Mouse (Mus musculus): ENCODE data around the gene Adamtsl4.
"Not testable (repeated sequence)": the region's sequence is repeated elsewhere in the genome, so short reads cannot be mapped to it uniquely, and the experiment has no call there.

Gene Adamtsl4

DNA sequence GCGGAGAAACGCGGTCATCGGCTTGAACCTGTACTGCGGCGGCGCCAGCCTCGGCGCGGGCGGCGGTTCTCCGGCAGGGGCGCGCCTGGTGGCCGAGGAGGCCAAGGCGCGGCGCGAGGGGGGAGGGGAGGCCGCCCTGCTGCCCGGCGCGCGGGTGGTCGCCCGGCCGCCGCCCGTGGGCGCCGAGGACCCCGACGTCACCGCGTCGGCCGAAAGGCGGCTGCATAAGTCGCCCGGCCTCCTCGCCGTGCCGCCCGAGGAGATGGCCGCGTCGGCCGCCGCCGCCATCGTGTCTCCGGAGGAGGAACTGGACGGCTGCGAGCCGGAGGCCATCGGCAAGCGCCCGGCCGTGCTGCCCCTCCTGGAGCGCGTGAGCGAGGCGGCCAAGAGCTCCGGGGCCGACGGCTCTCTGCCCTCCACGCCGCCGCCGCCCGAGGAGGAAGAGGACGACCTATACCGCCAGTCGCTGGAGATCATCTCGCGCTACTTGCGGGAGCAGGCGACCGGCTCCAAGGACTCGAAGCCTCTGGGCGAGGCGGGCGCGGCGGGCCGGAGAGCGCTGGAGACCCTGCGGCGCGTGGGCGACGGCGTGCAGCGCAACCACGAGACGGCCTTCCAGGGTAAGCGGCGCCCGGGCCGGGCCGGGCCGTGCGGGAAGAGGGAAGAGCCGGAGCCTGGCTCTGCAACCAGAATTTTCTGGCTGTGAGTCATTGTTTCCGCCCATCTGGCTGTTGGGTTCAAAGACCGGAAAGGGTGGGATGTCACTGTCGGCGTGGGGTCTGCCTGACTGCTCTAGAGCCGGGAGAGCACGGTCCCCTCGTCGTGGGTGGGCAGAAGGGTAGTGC, 28.6 kb downstream of the Adamtsl4 start:
- peak; percentile 81 to 85 for DNase-seq

- peak; percentile 97 for DNase-seq
Measured at GRCm38 (mm10) chr3:95658236-95658867, 29.4 kb downstream of the Adamtsl4 start, which contains the start of gene Mcl1. Gene Mcl1 (plus strand): TSS chr3:95658788.

GRCm38 (mm10) chr3:95657711-95658110, 30.0 kb downstream of the Adamtsl4 start:
- no peak for DNase-seq

DNA sequence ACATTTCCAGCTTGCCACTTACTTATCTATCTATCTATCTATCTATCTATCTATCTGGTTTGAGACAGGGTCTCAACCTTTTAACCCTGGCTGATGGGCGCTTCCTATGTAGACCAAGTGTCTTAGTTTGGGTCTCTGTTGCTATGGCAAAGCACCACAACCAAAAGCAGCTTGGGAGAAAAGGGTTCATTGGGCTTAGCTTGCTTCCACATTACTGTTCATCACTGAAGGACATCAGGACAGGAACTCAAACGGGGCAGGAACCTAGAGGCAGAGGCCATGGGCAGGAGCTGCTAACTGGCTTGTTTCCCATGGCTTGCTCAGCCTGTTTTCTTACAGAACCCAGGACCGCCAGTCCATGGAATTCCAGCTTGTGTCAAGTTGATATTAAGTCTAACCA, 30.6 kb downstream of the Adamtsl4 start:
- no peak for DNase-seq

DNA sequence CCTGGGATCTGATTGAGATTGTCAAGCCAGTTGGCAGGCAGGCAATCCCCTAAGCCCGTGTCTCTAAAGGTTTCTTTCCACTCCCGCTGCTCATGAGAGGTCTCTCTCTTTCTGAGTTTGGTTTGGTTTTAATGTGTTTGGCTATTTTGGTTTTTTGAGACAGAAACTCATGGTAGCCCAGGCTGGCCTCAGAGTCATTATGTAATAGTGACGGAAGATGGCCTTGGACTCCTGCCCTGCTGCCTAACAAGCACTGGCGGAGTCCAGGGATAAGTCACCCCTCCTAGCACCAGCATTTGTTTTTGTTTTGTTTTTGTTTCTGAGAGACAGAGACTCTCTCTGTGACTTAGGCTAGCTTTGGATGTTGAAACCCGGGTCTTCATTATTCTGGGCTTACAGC, 32.3 kb downstream of the Adamtsl4 start:
- peak in 1 of 2 experiments; percentile 37 for DNase-seq

DNA sequence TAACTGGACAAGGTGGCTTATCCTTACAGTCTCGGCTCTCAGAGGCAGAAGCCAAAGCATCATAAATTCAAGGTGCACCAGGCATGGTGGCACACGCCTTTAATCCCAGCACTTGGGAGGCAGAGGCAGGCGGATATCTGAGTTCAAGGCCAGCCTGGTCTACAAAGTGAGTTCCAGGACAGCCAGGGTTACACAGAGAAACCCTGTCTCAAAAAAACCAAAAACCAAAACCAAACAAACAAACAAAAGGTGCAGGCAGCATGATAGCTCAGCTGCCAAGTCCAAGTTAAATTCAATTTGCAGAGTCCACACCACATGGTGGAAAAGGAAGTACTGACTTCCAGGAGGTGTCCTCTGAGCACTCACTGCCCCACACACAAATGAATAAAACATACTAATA, 33.3 kb downstream of the Adamtsl4 start:
- DNase-seq = not testable (repeated sequence)

- no peak for DNase-seq
Measured at GRCm38 (mm10) chr3:95653473-95654034, 34.2 kb downstream of the Adamtsl4 start.

GRCm38 (mm10) chr3:95652871-95653270, 34.8 kb downstream of the Adamtsl4 start:
- no peak for DNase-seq

- no peak for DNase-seq
Measured at GRCm38 (mm10) chr3:95652204-95652811, 35.4 kb downstream of the Adamtsl4 start.

DNA sequence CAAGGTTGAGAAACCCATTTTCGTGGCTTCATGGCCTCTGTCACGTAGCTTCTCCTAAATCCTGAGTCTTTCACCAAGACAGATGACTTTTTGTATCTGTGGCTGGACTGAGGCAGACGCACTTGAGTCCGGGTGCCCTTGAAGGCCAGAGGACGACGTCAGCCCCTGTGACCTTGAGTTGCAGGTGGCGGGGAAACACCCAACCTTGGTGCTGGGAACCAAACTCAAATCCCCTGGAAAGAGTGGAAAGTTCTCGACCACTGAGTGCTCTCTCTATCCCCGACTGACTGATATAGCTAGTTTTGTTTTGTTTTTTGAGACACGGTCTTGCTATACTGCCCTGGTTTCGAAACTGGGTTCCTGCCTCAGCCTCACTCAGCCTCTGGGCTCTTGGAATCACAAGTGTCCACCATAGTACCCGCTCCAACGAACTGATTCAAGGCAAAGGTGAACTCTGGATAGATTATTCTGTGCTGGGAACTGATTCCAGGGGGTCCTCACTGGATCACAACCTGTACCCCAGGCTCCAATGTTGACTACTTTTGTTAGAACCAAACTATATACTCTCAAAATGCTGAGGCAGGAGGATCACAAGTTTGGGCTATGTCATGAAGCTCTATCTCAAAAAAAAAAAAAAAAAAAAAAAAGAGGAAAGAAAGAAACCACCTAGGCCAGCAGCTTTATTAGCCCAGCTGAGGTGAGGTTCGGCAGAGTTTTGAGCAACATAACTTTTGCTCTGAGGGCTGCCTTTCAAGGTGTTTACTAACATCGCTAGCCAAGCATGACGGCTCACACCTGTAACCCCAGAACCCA, 36.1 kb downstream of the Adamtsl4 start:
- no peak for DNase-seq

- DNase-seq = no peak
Measured at GRCm38 (mm10) chr3:95651033-95651373, 36.7 kb downstream of the Adamtsl4 start.

DNA sequence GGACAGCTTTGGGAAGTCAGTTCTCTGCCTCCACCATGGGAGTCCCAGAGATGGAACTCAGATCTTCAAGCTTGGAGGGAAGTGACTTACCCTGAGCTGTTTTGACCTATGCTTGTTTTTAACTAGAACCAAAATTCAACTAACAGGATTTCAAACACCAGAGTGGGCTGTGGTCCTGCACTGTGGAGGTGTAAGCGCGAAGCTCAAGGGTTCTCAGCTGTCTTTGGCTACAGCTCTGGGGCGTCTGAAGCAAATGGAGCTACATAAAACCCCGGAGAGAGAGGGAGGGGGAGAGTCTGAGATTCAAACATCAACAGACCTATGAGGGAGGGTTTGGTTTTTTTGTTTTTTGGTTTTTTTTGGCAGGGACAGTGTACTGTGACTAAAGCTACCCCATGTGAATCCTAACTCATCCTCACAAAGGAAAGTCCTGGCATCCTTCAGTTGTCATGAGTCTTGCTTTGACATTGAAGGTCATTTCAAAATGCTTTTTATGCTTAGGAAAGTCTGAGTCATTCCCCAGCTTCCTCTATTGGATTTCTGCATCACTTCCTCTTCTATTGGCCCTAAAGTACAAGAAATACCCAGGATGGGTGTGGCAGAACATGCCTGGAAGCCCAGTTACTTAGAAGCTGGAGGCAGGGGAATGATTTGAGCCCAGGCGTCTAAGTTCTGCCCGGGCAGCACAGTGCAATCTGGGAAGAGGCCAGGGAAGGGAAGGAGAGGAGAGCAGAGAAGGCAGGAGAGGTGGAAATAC, 37.3 kb downstream of the Adamtsl4 start:
- peak; percentile 46 to 79 for DNase-seq

GRCm38 (mm10) chr3:95648016-95648415, 39.7 kb downstream of the Adamtsl4 start:
- no peak for DNase-seq

GRCm38 (mm10) chr3:95645313-95646235, 42.1 kb downstream of the Adamtsl4 start:
- peak; percentile 58 to 65 for DNase-seq

DNA sequence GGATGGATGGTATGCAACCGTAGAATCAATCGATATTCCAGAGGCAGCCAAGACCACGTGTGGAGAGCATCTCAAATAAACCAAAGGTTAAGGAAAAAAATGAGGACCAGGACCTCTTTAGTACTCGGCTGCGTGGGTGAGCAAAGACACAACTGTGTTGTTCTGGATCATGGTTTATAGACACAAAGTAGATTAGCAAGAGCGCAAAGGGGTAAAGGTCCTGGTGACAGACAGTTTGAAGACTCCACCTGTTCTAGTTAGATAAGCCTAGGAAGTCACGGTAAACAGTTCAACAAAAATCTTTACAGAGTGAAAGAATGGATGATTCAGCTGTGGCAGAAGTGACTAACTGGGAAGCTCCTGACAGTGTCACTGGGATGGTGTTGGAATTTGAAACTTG, 44.6 kb downstream of the Adamtsl4 start:
- no peak for DNase-seq

DNA sequence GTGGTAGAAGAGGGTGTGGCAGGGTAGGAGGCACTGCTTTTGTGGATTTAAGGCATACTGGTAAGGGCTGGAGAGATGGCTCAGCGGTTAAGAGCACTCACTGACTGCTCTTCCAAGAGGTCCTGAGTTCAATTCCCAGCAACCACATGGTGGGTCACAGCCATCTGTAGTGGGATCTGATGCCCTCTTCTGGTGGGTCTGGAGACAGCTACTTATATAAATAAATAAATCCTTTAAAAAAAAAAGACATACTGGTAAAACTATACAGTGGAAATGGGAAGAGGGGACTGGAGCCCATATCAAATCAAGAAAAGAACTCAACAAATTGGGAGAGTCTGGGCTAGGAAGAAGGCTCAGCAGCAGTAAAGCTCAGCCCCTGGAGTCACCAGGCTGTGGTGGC, 48.0 kb downstream of the Adamtsl4 start:
- DNase-seq = no peak

GRCm38 (mm10) chr3:95636072-95636471, 51.6 kb downstream of the Adamtsl4 start:
- DNase-seq = peak in 1 of 2 experiments; percentile 64

GRCm38 (mm10) chr3:95635636-95636035, 52.1 kb downstream of the Adamtsl4 start:
- peak in 1 of 2 experiments; percentile 30 for DNase-seq

DNA sequence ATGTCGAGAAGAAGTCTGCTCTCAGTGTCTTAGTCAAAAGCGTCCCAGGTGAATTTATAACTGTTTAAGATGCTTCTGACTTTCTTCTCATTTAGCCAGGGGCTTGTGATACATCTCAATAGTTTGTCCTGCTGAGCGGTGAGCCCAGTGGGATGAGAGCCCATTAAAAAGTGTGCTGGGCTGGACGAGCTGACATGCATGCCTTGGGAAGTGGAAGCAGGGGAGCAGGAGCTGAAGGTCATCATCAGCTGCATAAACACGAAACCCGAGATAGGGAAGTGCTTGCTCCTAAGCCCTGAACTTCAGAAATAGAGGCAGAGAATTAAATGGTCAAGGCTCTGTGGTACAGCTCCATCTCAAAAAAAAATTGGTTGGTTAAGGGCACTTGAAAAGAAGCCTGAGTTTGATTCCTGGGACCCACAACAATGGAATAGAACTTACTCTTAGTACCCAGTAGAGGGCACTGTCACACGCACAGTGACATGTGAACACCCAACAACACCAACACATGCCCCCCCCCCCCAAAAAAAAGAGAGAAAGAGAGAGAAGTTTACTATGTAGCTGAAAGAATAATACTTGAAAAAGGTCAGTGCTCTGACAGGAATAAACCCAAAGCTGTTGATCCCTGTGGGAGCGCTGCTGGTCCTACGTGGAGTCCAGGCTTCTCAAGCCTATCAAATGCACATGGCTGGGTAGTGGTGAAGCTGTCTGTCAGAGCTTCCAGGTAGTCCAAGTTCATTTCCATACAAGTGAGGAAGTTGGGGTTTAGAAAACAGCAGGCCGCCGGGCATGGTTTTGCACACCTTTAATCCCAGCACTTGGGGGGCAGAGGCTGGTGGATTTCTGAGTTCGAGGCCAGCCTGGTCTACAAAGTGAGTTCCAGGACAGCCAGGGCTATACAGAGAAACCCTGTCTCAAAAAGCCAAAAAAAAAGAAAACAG, 54.8 kb downstream of the Adamtsl4 start:
- DNase-seq = peak; percentile 25 to 31

All from kidney, postnatal 36 days (tissue).